Mouse (Mus musculus) heart, embryonic 10.5 days (tissue): ENCODE measurements around the gene Mospd3. TPM values are rescaled to one million over a fixed set of nuclear protein-coding genes. Genes with fewer than 3 reads are reported as not detected.
A peak's percentile ranks its signal among the peaks of the same experiment; 100 is the strongest.

Experiments
- DNase-seq: peaks from one replicate; pipeline ENCODE4 v3.0.0-alpha.2; 2017; ENCODE audit warnings: low spot score
- H3K27ac ChIP-seq: fragments of 300-500 bp; sonication (generic); 2 replicates; pipeline ENCODE4 v1.5.1; 2016; ENCODE audit warnings: mild to moderate bottlenecking
- H3K27me3 ChIP-seq: fragments of 300-500 bp; sonication (generic); 2 replicates; pipeline ENCODE4 v1.6.1; 2016; ENCODE audit warnings: mild to moderate bottlenecking; ENCODE audit not compliant: poor library complexity, insufficient read depth, severe bottlenecking
- H3K36me3 ChIP-seq: fragments of 300-500 bp; sonication (generic); 2 replicates; pipeline ENCODE4 v1.6.1; 2016; ENCODE audit warnings: mild to moderate bottlenecking, moderate library complexity
- H3K4me1 ChIP-seq: fragments of 300-500 bp; sonication (generic); 2 replicates; pipeline ENCODE4 v1.6.1; 2016; ENCODE audit warnings: mild to moderate bottlenecking
- H3K4me3 ChIP-seq: fragments of 300-500 bp; sonication (generic); 2 replicates; pipeline ENCODE4 v1.5.1; 2016; ENCODE audit warnings: mild to moderate bottlenecking, moderate library complexity
- H3K9me3 ChIP-seq: fragments of 300-500 bp; sonication (generic); 2 replicates; pipeline ENCODE4 v1.6.1; 2016; ENCODE audit warnings: mild to moderate bottlenecking, moderate library complexity
- WGBS: fragments of 180-500 bp; shearing (Covaris S2); methylation state at CpG from one replicate; pipeline ENCODE4 v1.1.7; 2016; 5-methylcytosine and 5-hydroxymethylcytosine counted together
- polyA plus RNA-seq: library from polyadenylated mRNA; unstranded; fragments of >200 nt; fragmentation: Nextera tagmentation; extraction: Ambion mirVana; gene quantifications from 2 replicates; pipeline ENCODE4 v1.2.1, GENCODE M21; 2016

Gene Mospd3
- polyA plus RNA-seq, 1 experiment from 2014 or later = 16.0 TPM

DNA sequence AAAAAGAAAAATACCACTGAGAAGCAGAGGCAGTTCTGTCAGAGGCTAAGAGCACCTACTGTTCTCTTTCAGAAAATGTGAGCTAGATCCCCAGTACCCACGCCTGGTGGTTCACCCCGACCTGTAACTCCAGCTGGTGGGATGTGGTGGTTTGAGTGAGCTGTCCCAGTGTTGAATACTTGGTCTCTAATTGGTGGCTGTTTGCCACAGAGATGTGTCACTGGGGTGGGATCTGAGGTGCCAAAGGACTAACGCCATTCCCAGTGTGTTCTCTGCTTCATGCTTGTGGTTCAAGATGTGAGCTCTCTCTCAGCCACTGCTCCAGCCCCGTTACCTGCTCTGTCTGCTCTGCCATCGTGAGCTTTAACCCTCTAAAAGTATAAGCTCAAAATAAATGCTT, 10.4 kb downstream of the Mospd3 start:
- no peaks in the 10 kb centered on the region; the same call in 1 of the 2 replicates for H3K27me3 ChIP-seq
- H3K4me1 ChIP-seq = no peaks in the 10 kb centered on the region
- H3K27ac ChIP-seq = no peak overlapping the region
- H3K4me3 ChIP-seq = no peak overlapping the region
- 80% methylated on average over 5 of the region's 5 CpGs for WGBS
- H3K9me3 ChIP-seq = no peaks in the 10 kb centered on the region
- no peak for DNase-seq
- 0 out of 2 replicates have a peak, but pooled peaks cover 5% of the 10 kb centered on the region for H3K36me3 ChIP-seq

DNA sequence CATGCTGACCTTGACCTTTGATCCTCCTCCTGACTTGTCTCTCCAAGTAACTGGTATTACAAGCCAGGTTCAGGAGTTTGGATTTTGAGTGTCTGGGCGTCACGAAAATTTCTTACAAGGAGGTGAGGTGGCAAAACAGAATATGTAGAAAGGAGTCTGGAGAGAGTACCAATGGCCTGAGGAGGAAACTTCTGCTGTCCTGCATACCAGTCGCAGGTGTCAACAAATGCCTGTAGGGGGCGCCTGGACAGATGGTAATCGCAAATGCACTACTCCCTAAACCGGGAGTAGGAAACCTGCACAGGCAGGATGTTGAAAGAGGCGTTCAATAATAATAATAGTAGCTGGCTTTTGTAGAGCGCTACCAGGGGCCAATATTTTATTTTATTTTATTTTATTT, 15.9 kb downstream of the Mospd3 start:
- no peak for DNase-seq
- Histone ChIP-seq H3K27me3 (peaks cover 32% of the 10 kb centered on the region), H3K4me3 (no peak overlapping the region), H3K27ac (no peak overlapping the region), H3K36me3 (no peaks in the 10 kb centered on the region), H3K9me3 (no peaks in the 10 kb centered on the region), H3K4me1 (peaks cover 16% of the 10 kb centered on the region)
- 35% methylated on average over 8 of the region's 8 CpGs for WGBS

- Histone ChIP-seq H3K4me1 (peaks cover 16% of the 10 kb centered on the region), H3K4me3 (peak overlapping the region; percentile 50), H3K27me3 (peaks cover 32% of the 10 kb centered on the region), H3K27ac (peak overlapping the region; percentile 59; the same call in 1 of the 2 replicates), H3K9me3 (no peaks in the 10 kb centered on the region), H3K36me3 (no peaks in the 10 kb centered on the region)
- no peak for DNase-seq
- 16% methylated on average over 27 of the region's 27 CpGs for WGBS
Measured at GRCm38 (mm10) chr5:137583670-137584169, 17.1 kb downstream of the Mospd3 start.

- no peak overlapping the region for H3K27ac ChIP-seq
- peaks cover 16% of the 10 kb centered on the region for H3K4me1 ChIP-seq
- H3K9me3 ChIP-seq = no peaks in the 10 kb centered on the region
- 26% methylated on average over 8 of the region's 8 CpGs for WGBS
- H3K27me3 ChIP-seq = peaks cover 32% of the 10 kb centered on the region
- no peak for DNase-seq
- H3K4me3 ChIP-seq = peak overlapping the region; percentile 50; the same call in 1 of the 2 replicates
- H3K36me3 ChIP-seq = no peaks in the 10 kb centered on the region
Measured at GRCm38 (mm10) chr5:137582702-137583101, 18.2 kb downstream of the Mospd3 start.

GRCm38 (mm10) chr5:137580246-137580645, 20.6 kb downstream of the Mospd3 start:
- Histone ChIP-seq H3K4me1 (peaks cover 16% of the 10 kb centered on the region), H3K36me3 (no peaks in the 10 kb centered on the region), H3K9me3 (no peaks in the 10 kb centered on the region), H3K27ac (no peak overlapping the region), H3K27me3 (peaks cover 41% of the 10 kb centered on the region), H3K4me3 (no peak overlapping the region)
- WGBS = 76% methylated on average over 6 of the region's 6 CpGs
- DNase-seq = no peak

GRCm38 (mm10) chr5:137574470-137574901, 26.4 kb downstream of the Mospd3 start:
- DNase-seq = no peak
- WGBS = 3% methylated on average over 27 of the region's 27 CpGs
- Histone ChIP-seq H3K4me1 (peaks cover 13% of the 10 kb centered on the region), H3K9me3 (no peaks in the 10 kb centered on the region), H3K27me3 (peaks cover 46% of the 10 kb centered on the region), H3K4me3 (peak overlapping the region; percentile 52), H3K36me3 (no peaks in the 10 kb centered on the region), H3K27ac (peak overlapping the region; percentile 42)

- Histone ChIP-seq H3K36me3 (no peaks in the 10 kb centered on the region), H3K9me3 (no peaks in the 10 kb centered on the region), H3K27me3 (peaks cover 53% of the 10 kb centered on the region), H3K4me3 (0 out of 2 replicates have a peak overlapping the region, but pooled peaks have one; percentile 27), H3K27ac (peak overlapping the region; percentile 54; the same call in 1 of the 2 replicates), H3K4me1 (peaks cover 17% of the 10 kb centered on the region)
- peak; percentile 89 for DNase-seq
- 72% methylated on average over 17 of the region's 17 CpGs for WGBS
Measured at GRCm38 (mm10) chr5:137570691-137571586, 29.9 kb downstream of the Mospd3 start.

GRCm38 (mm10) chr5:137570181-137570580, 30.7 kb downstream of the Mospd3 start:
- no peaks in the 10 kb centered on the region for H3K36me3 ChIP-seq
- peaks cover 17% of the 10 kb centered on the region for H3K4me1 ChIP-seq
- peak overlapping the region; percentile 27; the same call in 1 of the 2 replicates for H3K4me3 ChIP-seq
- H3K9me3 ChIP-seq = no peaks in the 10 kb centered on the region
- peaks cover 55% of the 10 kb centered on the region for H3K27me3 ChIP-seq
- DNase-seq = peak; percentile 69
- peak overlapping the region; percentile 53; the same call in 1 of the 2 replicates for H3K27ac ChIP-seq
- 40% methylated on average over 7 of the region's 7 CpGs for WGBS

DNA sequence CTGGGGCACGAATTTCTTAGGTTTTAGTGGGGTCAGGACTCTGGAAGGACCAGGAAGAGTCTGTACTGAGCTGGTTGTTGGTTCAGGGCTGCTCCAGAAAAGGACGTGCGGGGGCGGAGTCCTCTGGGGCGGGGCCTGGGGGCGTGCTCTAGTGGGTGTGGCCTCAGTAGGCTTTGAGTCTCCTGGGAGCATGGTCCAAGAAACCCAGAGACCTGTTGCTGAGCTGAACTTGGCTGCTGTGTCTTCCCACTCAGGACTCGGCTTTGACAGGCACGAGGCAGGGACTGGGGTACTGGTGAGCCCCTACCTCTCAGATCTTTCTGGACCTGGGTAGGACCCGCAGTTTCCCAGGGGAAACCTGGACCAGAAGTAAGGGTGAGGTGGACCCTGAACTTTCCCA, 31.2 kb downstream of the Mospd3 start, which contains the start of gene Tfr2:
Gene Tfr2, plus strand, starts transcription at position 176 of the 400 bp plus-strand sequence.
- Histone ChIP-seq H3K4me3 (peak within 1 kb of the TSS; percentile 27; the same call in 1 of the 2 replicates), H3K27me3 (peaks cover 50% of the 10 kb centered on the region), H3K36me3 (no peaks in the 10 kb centered on the region), H3K9me3 (no peaks in the 10 kb centered on the region), H3K4me1 (peaks cover 14% of the 10 kb centered on the region), H3K27ac (peak within 1 kb of the TSS; percentile 54)
- peak; percentile 93 for DNase-seq
- WGBS = 26% methylated on average over 9 of the region's 9 CpGs

DNA sequence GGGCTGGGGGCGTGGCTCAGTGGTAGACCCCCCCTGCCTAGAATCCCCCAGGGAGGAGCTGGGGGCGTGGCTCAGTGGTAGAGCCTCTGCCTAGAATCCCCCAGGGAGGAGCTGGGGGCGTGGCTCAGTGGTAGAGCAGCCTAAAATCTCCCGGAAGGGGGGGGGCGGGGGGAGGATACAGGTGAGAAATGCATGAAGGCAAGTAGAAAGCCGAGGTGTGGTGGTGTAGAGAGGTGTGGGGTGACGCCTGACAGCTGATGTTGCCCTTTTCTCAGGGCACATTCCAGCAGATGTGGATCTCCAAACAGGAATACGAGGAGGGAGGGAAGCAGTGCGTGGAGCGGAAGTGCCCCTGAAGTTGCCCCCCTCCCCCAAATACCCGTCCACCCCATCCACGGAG, 31.8 kb downstream of the Mospd3 start:
- peak; percentile 52 for DNase-seq
- H3K4me3 ChIP-seq = no peak overlapping the region
- no peak overlapping the region for H3K27ac ChIP-seq
- peaks cover 43% of the 10 kb centered on the region; the same call in 1 of the 2 replicates for H3K27me3 ChIP-seq
- 68% methylated on average over 12 of the region's 12 CpGs for WGBS
- H3K36me3 ChIP-seq = no peaks in the 10 kb centered on the region
- H3K9me3 ChIP-seq = no peaks in the 10 kb centered on the region
- peaks cover 8% of the 10 kb centered on the region; the same call in 1 of the 2 replicates for H3K4me1 ChIP-seq

- Histone ChIP-seq H3K27me3 (peaks cover 37% of the 10 kb centered on the region; the same call in 1 of the 2 replicates), H3K9me3 (no peaks in the 10 kb centered on the region), H3K36me3 (no peaks in the 10 kb centered on the region), H3K4me3 (no peak overlapping the region), H3K4me1 (peaks cover 8% of the 10 kb centered on the region; the same call in 1 of the 2 replicates), H3K27ac (no peak overlapping the region)
- WGBS = 80% methylated on average over 8 of the region's 8 CpGs
- DNase-seq = peak; percentile 69
Measured at GRCm38 (mm10) chr5:137568223-137568798, 32.5 kb downstream of the Mospd3 start.

GRCm38 (mm10) chr5:137566416-137566815, 34.4 kb downstream of the Mospd3 start:
- no peaks in the 10 kb centered on the region for H3K9me3 ChIP-seq
- 89% methylated on average over 5 of the region's 5 CpGs for whole genome bisulfite sequencing
- no peaks in the 10 kb centered on the region for H3K36me3 ChIP-seq
- H3K4me1 ChIP-seq = peaks cover 8% of the 10 kb centered on the region; the same call in 1 of the 2 replicates
- H3K4me3 ChIP-seq = no peak overlapping the region
- H3K27me3 ChIP-seq = peaks cover 26% of the 10 kb centered on the region; the same call in 1 of the 2 replicates
- DNase-seq = peak; percentile 38
- H3K27ac ChIP-seq = no peak overlapping the region
